Mouse (Mus musculus) MEL (cell line): ENCODE results near the gene Man2c1. TPM values are rescaled to one million over a fixed set of nuclear protein-coding genes. Genes with fewer than 3 reads are reported as not detected.

ENCODE experiments used
- DNase-seq: peaks from one replicate; pipeline ENCODE4 v3.0.0; 2011; ENCODE audit warnings: low read depth, low spot score
- H3K27ac ChIP-seq: 2 replicates; pipeline ENCODE4 v1.5.1; 2012; ENCODE audit warnings: low read depth, mild to moderate bottlenecking, control low read depth, low read length, moderate library complexity; ENCODE audit not compliant: control insufficient read depth
- H3K27me3 ChIP-seq, 2 experiments: fragments of 150-350 bp in 1 of 2; sonication (generic) in 1 of 2; 2 replicates each; pipeline ENCODE4 v1.6.1; 2012; ENCODE audit warnings: low read length in 2 of 2, mild to moderate bottlenecking in 2 of 2, improper control_type of control experiment in 1 of 2, moderate library complexity in 1 of 2; ENCODE audit not compliant: insufficient read depth in 2 of 2, control insufficient read depth in 1 of 2
- H3K36me3 ChIP-seq, 2 experiments: 2 replicates each; pipeline ENCODE4 v1.6.1; 2012 to 2014; ENCODE audit warnings: low read length in 2 of 2, improper control_type of control experiment in 1 of 2, inconsistent platforms in 1 of 2, mild to moderate bottlenecking in 1 of 2; ENCODE audit not compliant: insufficient read depth in 2 of 2, control insufficient read depth in 1 of 2
- H3K4me1 ChIP-seq, 2 experiments: fragments of 150-350 bp in 1 of 2; sonication (generic) in 1 of 2; 2 replicates each; pipeline ENCODE4 v1.6.1; 2012; ENCODE audit warnings: low read length in 2 of 2, improper control_type of control experiment in 1 of 2, mild to moderate bottlenecking in 1 of 2; ENCODE audit not compliant: insufficient read depth in 2 of 2, control insufficient read depth in 1 of 2
- H3K4me3 ChIP-seq, 2 experiments: fragments of 150-350 bp in 1 of 2; sonication (generic) in 1 of 2; 2 replicates each; pipeline ENCODE4 v1.5.1; 2012; ENCODE audit warnings: low read depth in 2 of 2, low read length in 2 of 2, mild to moderate bottlenecking in 2 of 2, moderate library complexity in 2 of 2, control low read depth in 1 of 2, improper control_type of control experiment in 1 of 2; ENCODE audit not compliant: control insufficient read depth in 1 of 2, insufficient read depth in 1 of 2
- H3K79me2 ChIP-seq: 2 replicates; pipeline ENCODE4 v1.6.1; 2012; ENCODE audit warnings: mild to moderate bottlenecking, low read length, moderate library complexity; ENCODE audit not compliant: control insufficient read depth, poor library complexity, insufficient read depth
- H3K9ac ChIP-seq: 2 replicates; pipeline ENCODE4 v1.6.1; 2012; ENCODE audit warnings: low read depth, mild to moderate bottlenecking, control low read depth, low read length, moderate library complexity; ENCODE audit not compliant: control insufficient read depth, poor library complexity, severe bottlenecking
- H3K9me3 ChIP-seq: fragments of 150-350 bp; sonication (generic); replicated peaks from 2 replicates; pipeline ENCODE4 v1.6.1; 2012; ENCODE audit warnings: mild to moderate bottlenecking, low read length, improper control_type of control experiment, moderate library complexity; ENCODE audit not compliant: insufficient read depth
- CHD1 ChIP-seq: IDR thresholded peaks from 2 replicates; pipeline ENCODE4 v1.6.1; 2012; ENCODE audit warnings: low read depth, mild to moderate bottlenecking, inconsistent platforms, low read length, improper control_type of control experiment
- E2F4 ChIP-seq: IDR thresholded peaks from 2 replicates; pipeline ENCODE4 v1.6.1; 2011; ENCODE audit warnings: low read depth, low read length, improper control_type of control experiment, borderline replicate concordance
- ELF1 ChIP-seq: IDR thresholded peaks from 2 replicates; pipeline ENCODE4 v1.6.1; 2014; ENCODE audit warnings: low read depth, mild to moderate bottlenecking, inconsistent platforms, low read length, improper control_type of control experiment, moderate library complexity
- EP300 ChIP-seq, 2 experiments: IDR thresholded peaks; 2 replicates each; pipeline ENCODE4 v1.6.1; 2011; ENCODE audit warnings: improper control_type of control experiment in 2 of 2, low read length in 2 of 2, low read depth in 1 of 2, mild to moderate bottlenecking in 1 of 2
- GABPA ChIP-seq: IDR thresholded peaks from 2 replicates; pipeline ENCODE4 v1.6.1; 2012; ENCODE audit warnings: low read depth, mild to moderate bottlenecking, inconsistent platforms, low read length, improper control_type of control experiment, moderate library complexity
- GATA1 ChIP-seq: IDR thresholded peaks from 2 replicates; pipeline ENCODE4 v1.6.1; 2011; ENCODE audit warnings: low read depth, low read length, improper control_type of control experiment
- HCFC1 ChIP-seq: IDR thresholded peaks from 2 replicates; pipeline ENCODE4 v1.6.1; 2012; ENCODE audit warnings: low read depth, mild to moderate bottlenecking, inconsistent platforms, low read length, improper control_type of control experiment, moderate library complexity
- MEF2A ChIP-seq: IDR thresholded peaks from 2 replicates; pipeline ENCODE4 v1.6.1; 2014; ENCODE audit warnings: low read depth, mild to moderate bottlenecking, inconsistent platforms, low read length, improper control_type of control experiment; ENCODE audit not compliant: poor library complexity, insufficient replicate concordance, severe bottlenecking; ENCODE audit errors: extremely low read depth
- NELFE ChIP-seq: IDR thresholded peaks from 2 replicates; pipeline ENCODE4 v1.6.1; 2011; ENCODE audit warnings: low read depth, low read length, improper control_type of control experiment
- NRF1 ChIP-seq: IDR thresholded peaks from 2 replicates; pipeline ENCODE4 v1.6.1; 2014; ENCODE audit warnings: low read depth, mild to moderate bottlenecking, inconsistent platforms, low read length, improper control_type of control experiment, moderate library complexity; ENCODE audit not compliant: poor library complexity, insufficient read depth, severe bottlenecking
- RCOR1 ChIP-seq: IDR thresholded peaks from 2 replicates; pipeline ENCODE4 v1.6.1; 2012; ENCODE audit warnings: low read depth, mild to moderate bottlenecking, inconsistent platforms, low read length, improper control_type of control experiment
- SMC3 ChIP-seq: IDR thresholded peaks from 2 replicates; pipeline ENCODE4 v1.6.1; 2011; ENCODE audit warnings: low read depth, low read length, improper control_type of control experiment
- TCF12 ChIP-seq: IDR thresholded peaks from 2 replicates; pipeline ENCODE4 v1.6.1; 2014; ENCODE audit warnings: low read depth, mild to moderate bottlenecking, inconsistent platforms, low read length, improper control_type of control experiment, moderate library complexity
- UBTF ChIP-seq: IDR thresholded peaks from 2 replicates; pipeline ENCODE4 v1.6.1; 2012; ENCODE audit warnings: low read depth, mild to moderate bottlenecking, inconsistent platforms, low read length, improper control_type of control experiment, moderate library complexity, borderline replicate concordance; ENCODE audit not compliant: insufficient read depth
- USF1 ChIP-seq: IDR thresholded peaks from 2 replicates; pipeline ENCODE4 v1.6.1; 2014; ENCODE audit warnings: low read depth, mild to moderate bottlenecking, inconsistent platforms, low read length, improper control_type of control experiment, moderate library complexity
- ZMIZ1 ChIP-seq: IDR thresholded peaks from 2 replicates; pipeline ENCODE4 v1.6.1; 2012; ENCODE audit warnings: low read depth, mild to moderate bottlenecking, inconsistent platforms, low read length, improper control_type of control experiment, moderate library complexity
- ZNF384 ChIP-seq: IDR thresholded peaks from 2 replicates; pipeline ENCODE4 v1.6.1; 2012; ENCODE audit warnings: low read depth, mild to moderate bottlenecking, inconsistent platforms, low read length, improper control_type of control experiment
- polyA plus RNA-seq, 2 experiments: library from polyadenylated mRNA; stranded (reverse) in 1 of 2; unstranded in 1 of 2; fragments of >175 nt in 1 of 2; fragments of >200 nt in 1 of 2; gene quantifications; 2 replicates each; pipeline versions ENCODE4 v1.2.1 to v1.2.4; 2012; ENCODE audit warnings: low replicate concordance in 2 of 2, low read depth in 1 of 2; ENCODE audit not compliant: insufficient read length in 2 of 2, insufficient read depth in 1 of 2, missing spikeins in 1 of 2
- total RNA-seq: library from RNA; depleted of rRNA; stranded (reverse); fragments of 300-350 nt; gene quantifications from 2 replicates; pipeline ENCODE4 v1.2.3, GENCODE M21; 2012

The Man2c1 gene
- total and polyA plus RNA-seq, 3 experiments, result 32.2 to 73.7 TPM; not detected in 1

DNA sequence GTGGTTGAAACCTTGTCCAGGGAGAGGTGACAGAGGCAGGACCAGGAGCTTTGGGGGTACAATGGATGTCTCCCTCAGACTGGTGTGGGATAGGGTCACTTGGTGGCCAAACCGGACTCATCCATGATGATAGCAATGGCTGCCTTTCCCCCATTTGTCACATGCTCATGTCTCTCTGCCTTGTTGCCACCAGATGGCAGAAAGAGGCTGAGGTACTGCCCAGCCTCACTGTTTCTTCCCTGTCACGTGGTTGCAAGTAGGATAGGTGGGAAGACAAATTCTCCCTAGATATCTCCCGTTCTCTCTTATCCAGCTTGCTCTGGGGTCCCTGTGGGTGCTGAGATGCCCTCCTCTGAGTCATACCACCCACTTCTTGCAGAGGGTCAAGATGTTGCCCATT lies 32.0 kb downstream of the Man2c1 start (continued):
- TF ChIP-seq UBTF, result no peak

DNA sequence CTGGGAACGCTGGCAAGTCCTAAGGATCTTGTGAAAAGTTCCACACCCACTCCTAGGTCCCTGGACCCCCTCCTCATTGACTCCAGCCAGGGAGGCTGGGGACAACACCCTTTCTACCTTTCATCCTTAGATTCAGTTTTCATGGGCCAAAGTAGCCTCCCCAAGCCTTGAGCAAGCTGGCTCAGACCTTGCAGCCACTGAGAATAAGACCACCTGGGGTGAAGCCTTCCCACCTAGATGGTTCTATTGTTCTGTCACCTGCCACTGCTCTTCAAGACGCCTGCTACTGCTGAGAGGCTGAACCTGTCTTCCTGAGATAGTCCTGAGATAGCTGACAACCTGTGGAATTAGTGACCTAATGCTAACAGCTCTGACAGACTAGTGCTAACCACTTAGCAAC lies 32.6 kb downstream of the Man2c1 start:
- Histone ChIP-seq H3K9ac (peak overlapping the region; percentile 39; the same call in 1 of the 2 replicates), H3K27me3 (no peaks in the 10 kb centered on the region), H3K4me3 (no peak overlapping the region), H3K4me1 (peaks cover 0 to 15% of the 10 kb centered on the region in 2 experiments; a peak in 2 of 4 replicates), H3K36me3 (peaks cover 0 to 3% of the 10 kb centered on the region in 2 experiments; a peak in 2 of 4 replicates), H3K79me2 (no peaks in the 10 kb centered on the region), H3K9me3 (no peaks in the 10 kb centered on the region)
- no peak for DNase-seq
- TF ChIP-seq E2F4 (no peak), SMC3 (no peak), ZMIZ1 (no peak), MEF2A (no peak), EP300 (IDR thresholded peaks at IDR 0.05; ENCODE audit: low read depth in 1 of 2, low read length in 2 of 2) (no peak), HCFC1 (no peak), ELF1 (no peak), TCF12 (no peak), GATA1 (no peak), USF1 (no peak), NELFE (no peak), RCOR1 (no peak), ZNF384 (no peak), CHD1 (no peak), NRF1 (no peak)
- TF ChIP-seq, all 39 proteins: peak for 0
- no peak overlapping the region for H3K27ac ChIP-seq

DNA sequence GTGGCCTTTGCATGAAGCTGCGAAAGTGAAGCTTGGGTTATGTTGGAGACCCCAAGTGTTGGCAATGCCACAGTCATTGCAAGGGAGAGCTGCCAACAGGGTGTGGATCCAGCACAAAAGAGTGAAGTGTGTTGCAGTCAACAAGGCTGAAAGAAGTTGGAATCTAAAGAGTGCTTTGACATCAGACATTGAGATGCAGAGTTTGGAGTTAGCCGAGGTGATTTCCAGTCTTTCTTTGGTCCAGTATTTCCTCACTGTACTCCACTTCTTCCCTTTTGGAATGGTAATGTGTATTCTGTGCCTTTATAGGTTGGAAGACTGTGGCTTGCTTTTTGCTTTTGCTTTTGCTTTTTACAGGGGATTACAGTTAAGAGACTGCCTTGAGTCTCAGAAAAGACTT lies 35.7 kb downstream of the Man2c1 start:
- Histone ChIP-seq H3K4me1 (peaks cover 0 to 9% of the 10 kb centered on the region in 2 experiments; a peak in 2 of 4 replicates), H3K27me3 (no peaks in the 10 kb centered on the region), H3K9me3 (no peaks in the 10 kb centered on the region), H3K36me3 (no peaks in the 10 kb centered on the region; a peak in 1 of 4 replicates), H3K9ac (no peak overlapping the region), H3K79me2 (no peaks in the 10 kb centered on the region), H3K27ac (no peak overlapping the region), H3K4me3 (no peak overlapping the region)
- no peak for DNase-seq
- TF ChIP-seq GABPA (no peak), HCFC1 (no peak)
